Mouse (Mus musculus): ENCODE measurements around the gene Prn. TPM values are rescaled to one million over a fixed set of nuclear protein-coding genes. Genes with fewer than 3 reads are reported as not detected.

Prn gene
- polyA plus RNA-seq, 1 experiment from 2014 or later, result not detected

DNA sequence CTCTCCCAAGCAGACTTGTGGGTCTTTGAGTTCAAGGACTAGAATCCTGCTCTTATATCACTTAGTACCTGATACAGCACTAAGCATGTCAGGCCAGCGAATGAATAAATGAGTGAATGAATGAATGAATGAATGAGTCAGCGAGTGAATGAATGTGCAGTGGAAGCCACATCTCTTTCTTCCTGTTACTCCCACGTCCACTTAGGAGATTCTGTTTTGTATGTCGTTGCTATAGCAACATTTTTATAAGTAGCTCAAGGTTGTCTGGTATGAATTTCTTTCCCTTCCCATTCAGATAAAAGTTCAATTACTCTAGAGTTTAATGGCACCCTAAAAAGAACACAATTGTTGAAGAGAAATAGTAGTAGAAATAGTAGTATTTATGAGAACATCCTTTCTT, 61.3 kb downstream of the Prn start:
- Histone ChIP-seq H3K27ac (no peak overlapping the region), H3K36me3 (replicated peaks; ENCODE audit: control insufficient read depth, insufficient read depth) (no peaks in the 10 kb centered on the region), H3K9ac (no peak overlapping the region), H3K27me3 (ENCODE audit: control insufficient read depth, insufficient read depth, low read length) (no peaks in the 10 kb centered on the region), H3K9me3 (ENCODE audit: control insufficient read depth, low read length) (no peaks in the 10 kb centered on the region), H3K4me2 (replicated peaks) (no peak overlapping the region), H3K4me1 (replicated peaks; ENCODE audit: control insufficient read depth, insufficient read depth, low read length) (no peaks in the 10 kb centered on the region), H3K4me3 (replicated peaks; ENCODE audit: low read length) (no peak overlapping the region)
- ATAC-seq (ENCODE audit: low FRiP score) (no peak), DNase-seq (ENCODE audit: low spot score) (no peak)
- 73% methylated on average over 4 of the region's 4 CpGs for WGBS

DNA sequence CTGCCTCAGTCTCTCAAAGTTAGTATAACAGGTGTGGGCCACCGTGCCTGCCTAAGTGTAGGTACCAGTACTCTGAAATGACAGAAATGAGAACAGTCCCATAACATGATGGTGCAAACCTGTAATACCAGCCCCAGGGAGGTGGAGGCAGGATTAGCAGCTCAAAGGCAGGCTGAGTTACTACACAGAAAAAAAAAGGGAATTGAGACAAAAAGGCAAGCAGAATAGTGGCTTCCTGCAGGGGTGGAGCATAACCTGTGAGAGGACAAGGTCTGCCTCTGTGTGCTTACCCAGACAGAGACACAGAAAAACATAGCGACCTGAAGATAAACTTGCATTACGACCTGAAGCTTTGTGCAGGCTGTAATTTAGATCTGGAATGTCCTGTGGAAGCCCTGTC, 66.9 kb downstream of the Prn start:
- no peaks in the 10 kb centered on the region for H3K27me3 ChIP-seq (ENCODE audit: control insufficient read depth, insufficient read depth, low read length)
- no peak overlapping the region for H3K4me3 ChIP-seq (replicated peaks; ENCODE audit: low read length)
- WGBS, result 82% methylated on average over 3 of the region's 3 CpGs
- DNase-seq (ENCODE audit: low spot score) (no peak), ATAC-seq (ENCODE audit: low FRiP score) (no peak)
- H3K36me3 ChIP-seq (replicated peaks; ENCODE audit: control insufficient read depth, insufficient read depth), result no peaks in the 10 kb centered on the region
- H3K27ac ChIP-seq, result no peak overlapping the region
- no peak overlapping the region for H3K9ac ChIP-seq
- no peaks in the 10 kb centered on the region for H3K4me1 ChIP-seq (replicated peaks; ENCODE audit: control insufficient read depth, insufficient read depth, low read length)
- no peak overlapping the region for H3K4me2 ChIP-seq (replicated peaks)
- no peaks in the 10 kb centered on the region for H3K9me3 ChIP-seq (ENCODE audit: control insufficient read depth, low read length)

- Histone ChIP-seq H3K9ac (no peak overlapping the region), H3K4me2 (replicated peaks) (no peak overlapping the region), H3K27ac (no peak overlapping the region), H3K36me3 (replicated peaks; ENCODE audit: control insufficient read depth, insufficient read depth) (no peaks in the 10 kb centered on the region), H3K4me1 (replicated peaks; ENCODE audit: control insufficient read depth, insufficient read depth, low read length) (no peaks in the 10 kb centered on the region), H3K27me3 (ENCODE audit: control insufficient read depth, insufficient read depth, low read length) (no peaks in the 10 kb centered on the region), H3K9me3 (ENCODE audit: control insufficient read depth, low read length) (no peaks in the 10 kb centered on the region), H3K4me3 (replicated peaks; ENCODE audit: low read length) (no peak overlapping the region)
- DNase-seq (ENCODE audit: low spot score) (no peak), ATAC-seq (ENCODE audit: low FRiP score) (no peak)
- WGBS, result 49% methylated on average over 9 of the region's 9 CpGs
Observed at GRCm38 (mm10) chr2:131980866-131981265, 71.1 kb downstream of the Prn start.

- Histone ChIP-seq H3K9ac (no peak overlapping the region), H3K4me3 (replicated peaks; ENCODE audit: low read length) (no peak overlapping the region), H3K36me3 (replicated peaks; ENCODE audit: control insufficient read depth, insufficient read depth) (no peaks in the 10 kb centered on the region), H3K4me1 (replicated peaks; ENCODE audit: control insufficient read depth, insufficient read depth, low read length) (no peaks in the 10 kb centered on the region), H3K4me2 (replicated peaks) (no peak overlapping the region), H3K27me3 (ENCODE audit: control insufficient read depth, insufficient read depth, low read length) (no peaks in the 10 kb centered on the region), H3K9me3 (ENCODE audit: control insufficient read depth, low read length) (no peaks in the 10 kb centered on the region), H3K27ac (no peak overlapping the region)
- DNase-seq (ENCODE audit: low spot score) (peak; percentile 83), ATAC-seq (ENCODE audit: low FRiP score) (peak; percentile 77)
- 20% methylated on average over 6 of the region's 6 CpGs for WGBS
Observed at GRCm38 (mm10) chr2:131982546-131983196, 72.9 kb downstream of the Prn start.

DNA sequence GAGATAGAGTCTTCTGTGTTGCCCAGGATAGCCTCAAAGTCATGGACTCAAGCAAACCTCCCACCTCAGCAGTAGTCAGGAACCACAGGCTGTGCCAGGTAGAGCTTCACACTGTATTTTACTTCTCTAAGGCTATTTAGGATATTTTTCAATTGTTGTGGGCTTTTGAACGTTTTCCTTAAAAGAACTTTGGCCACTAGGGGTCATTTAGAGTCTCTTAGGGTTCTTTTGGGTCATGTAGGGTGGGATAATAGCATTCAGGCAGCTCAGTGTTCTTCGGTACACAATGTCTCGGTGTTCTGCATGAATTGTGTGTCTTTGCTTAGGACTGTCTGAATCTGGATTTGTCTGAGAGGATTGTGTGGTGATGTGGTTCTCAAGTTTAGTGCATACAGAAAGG, 78.2 kb downstream of the Prn start:
- Histone ChIP-seq H3K36me3 (replicated peaks; ENCODE audit: control insufficient read depth, insufficient read depth) (no peaks in the 10 kb centered on the region), H3K27me3 (ENCODE audit: control insufficient read depth, insufficient read depth, low read length) (no peaks in the 10 kb centered on the region), H3K4me1 (replicated peaks; ENCODE audit: control insufficient read depth, insufficient read depth, low read length) (no peaks in the 10 kb centered on the region), H3K4me2 (replicated peaks) (no peak overlapping the region), H3K4me3 (replicated peaks; ENCODE audit: low read length) (no peak overlapping the region), H3K9me3 (ENCODE audit: control insufficient read depth, low read length) (no peaks in the 10 kb centered on the region), H3K9ac (no peak overlapping the region), H3K27ac (no peak overlapping the region)
- ATAC-seq (ENCODE audit: low FRiP score), result no peak
- DNase-seq (ENCODE audit: low spot score), result no peak
- WGBS, result 47% methylated on average over 3 of the region's 3 CpGs

DNA sequence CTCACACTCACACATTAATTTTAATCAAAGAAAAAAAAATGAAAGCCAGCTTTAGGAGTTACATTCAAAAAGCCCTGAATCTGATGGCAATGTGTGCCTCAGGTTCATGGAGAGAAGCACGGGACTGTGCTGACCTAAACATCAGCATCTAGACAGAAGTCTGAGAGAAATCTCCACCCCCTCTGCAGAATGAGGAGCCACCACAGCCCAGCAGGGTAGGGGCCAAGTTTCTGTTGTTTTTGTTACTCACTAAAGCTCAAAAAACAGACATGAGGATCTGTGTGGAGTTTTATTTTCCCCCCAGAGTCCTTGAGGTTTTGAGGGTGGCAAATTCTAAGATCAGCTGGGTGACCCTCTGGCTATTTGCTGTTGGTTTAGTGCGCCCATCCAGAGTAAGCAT, 78.8 kb downstream of the Prn start:
- H3K9me3 ChIP-seq (ENCODE audit: control insufficient read depth, low read length), result no peaks in the 10 kb centered on the region
- no peak for DNase-seq (ENCODE audit: low spot score)
- H3K4me3 ChIP-seq (replicated peaks; ENCODE audit: low read length), result no peak overlapping the region
- no peak overlapping the region for H3K4me2 ChIP-seq (replicated peaks)
- WGBS, result 85% methylated on average over 2 of the region's 2 CpGs
- 0 out of 2 replicates have a peak, but pooled peaks cover 4% of the 10 kb centered on the region for H3K4me1 ChIP-seq (replicated peaks; ENCODE audit: control insufficient read depth, insufficient read depth, low read length)
- ATAC-seq (ENCODE audit: low FRiP score), result no peak
- no peak overlapping the region for H3K9ac ChIP-seq
- no peaks in the 10 kb centered on the region for H3K27me3 ChIP-seq (ENCODE audit: control insufficient read depth, insufficient read depth, low read length)
- H3K27ac ChIP-seq, result no peak overlapping the region
- H3K36me3 ChIP-seq (replicated peaks; ENCODE audit: control insufficient read depth, insufficient read depth), result no peaks in the 10 kb centered on the region

GRCm38 (mm10) chr2:131992487-131992886, 82.7 kb downstream of the Prn start:
- peaks cover 28% of the 10 kb centered on the region for H3K36me3 ChIP-seq (replicated peaks; ENCODE audit: control insufficient read depth, insufficient read depth)
- H3K27me3 ChIP-seq (ENCODE audit: control insufficient read depth, insufficient read depth, low read length), result no peaks in the 10 kb centered on the region
- H3K9ac ChIP-seq, result no peak overlapping the region
- 83% methylated on average over 2 of the region's 2 CpGs for WGBS
- H3K4me3 ChIP-seq (replicated peaks; ENCODE audit: low read length), result no peak overlapping the region
- ATAC-seq (ENCODE audit: low FRiP score), result no peak
- 0 out of 2 replicates have a peak, but pooled peaks cover 5% of the 10 kb centered on the region for H3K4me1 ChIP-seq (replicated peaks; ENCODE audit: control insufficient read depth, insufficient read depth, low read length)
- H3K4me2 ChIP-seq (replicated peaks), result no peak overlapping the region
- no peaks in the 10 kb centered on the region for H3K9me3 ChIP-seq (ENCODE audit: control insufficient read depth, low read length)
- no peak for DNase-seq (ENCODE audit: low spot score)
- H3K27ac ChIP-seq, result no peak overlapping the region

- no peaks in the 10 kb centered on the region for H3K9me3 ChIP-seq (ENCODE audit: control insufficient read depth, low read length)
- H3K4me3 ChIP-seq (replicated peaks; ENCODE audit: low read length), result no peak overlapping the region
- no peak overlapping the region for H3K27ac ChIP-seq
- DNase-seq (ENCODE audit: low spot score) (no peak), ATAC-seq (ENCODE audit: low FRiP score) (no peak)
- H3K4me2 ChIP-seq (replicated peaks), result no peak overlapping the region
- WGBS, result 86% methylated on average over 4 of the region's 4 CpGs
- H3K4me1 ChIP-seq (replicated peaks; ENCODE audit: control insufficient read depth, insufficient read depth, low read length), result 0 out of 2 replicates have a peak, but pooled peaks cover 5% of the 10 kb centered on the region
- H3K36me3 ChIP-seq (replicated peaks; ENCODE audit: control insufficient read depth, insufficient read depth), result peaks cover 30% of the 10 kb centered on the region
- no peak overlapping the region for H3K9ac ChIP-seq
- H3K27me3 ChIP-seq (ENCODE audit: control insufficient read depth, insufficient read depth, low read length), result no peaks in the 10 kb centered on the region
Observed at GRCm38 (mm10) chr2:131993151-131993550, 83.4 kb downstream of the Prn start.

- ATAC-seq (ENCODE audit: low FRiP score) (no peak), DNase-seq (ENCODE audit: low spot score) (no peak)
- no peak overlapping the region for H3K4me3 ChIP-seq (replicated peaks; ENCODE audit: low read length)
- H3K9me3 ChIP-seq (ENCODE audit: control insufficient read depth, low read length), result no peaks in the 10 kb centered on the region
- H3K4me1 ChIP-seq (replicated peaks; ENCODE audit: control insufficient read depth, insufficient read depth, low read length), result 0 out of 2 replicates have a peak, but pooled peaks cover 5% of the 10 kb centered on the region
- no peak overlapping the region for H3K27ac ChIP-seq
- H3K36me3 ChIP-seq (replicated peaks; ENCODE audit: control insufficient read depth, insufficient read depth), result peaks cover 30% of the 10 kb centered on the region
- H3K27me3 ChIP-seq (ENCODE audit: control insufficient read depth, insufficient read depth, low read length), result no peaks in the 10 kb centered on the region
- H3K4me2 ChIP-seq (replicated peaks), result no peak overlapping the region
- H3K9ac ChIP-seq, result no peak overlapping the region
- WGBS, result 49% methylated on average over 14 of the region's 14 CpGs
Observed at GRCm38 (mm10) chr2:131993563-131994088, 83.9 kb downstream of the Prn start.

Data from hindbrain, embryonic 14.5 days (tissue).